Mouse (Mus musculus) embryo, embryonic 9.5 days (tissue): Measurements from ENCODE around the gene Lrtm1.

Source experiments
- DNase-seq: peaks from one replicate; pipeline ENCODE4 v3.0.0-alpha.2; 2017; ENCODE audit errors: extremely low spot score

Lrtm1 gene

GRCm38 (mm10) chr14:29031858-29032395 is 13.9 kb downstream of the Lrtm1 start:
- no peak for DNase-seq

- no peak for DNase-seq
Observed at GRCm38 (mm10) chr14:29038246-29038645, 20.2 kb downstream of the Lrtm1 start.

- DNase-seq: no peak
Observed at GRCm38 (mm10) chr14:29040606-29041364, 22.8 kb downstream of the Lrtm1 start.

- no peak for DNase-seq
Observed at GRCm38 (mm10) chr14:29041498-29041897, 23.5 kb downstream of the Lrtm1 start.

GRCm38 (mm10) chr14:29042355-29042754 is 24.3 kb downstream of the Lrtm1 start:
- no peak for DNase-seq

- DNase-seq: no peak
Observed at GRCm38 (mm10) chr14:29051951-29052835, 34.2 kb downstream of the Lrtm1 start.

GRCm38 (mm10) chr14:29060679-29061078 is 42.7 kb downstream of the Lrtm1 start:
- DNase-seq: no peak

- no peak for DNase-seq
Observed at GRCm38 (mm10) chr14:29061491-29061890, 43.5 kb downstream of the Lrtm1 start.

GRCm38 (mm10) chr14:29062676-29063075 is 44.7 kb downstream of the Lrtm1 start:
- DNase-seq: no peak

- DNase-seq: no peak
Observed at GRCm38 (mm10) chr14:29073747-29074146, 55.7 kb downstream of the Lrtm1 start.

GRCm38 (mm10) chr14:29077418-29077817 is 59.4 kb downstream of the Lrtm1 start:
- no peak for DNase-seq

- no peak for DNase-seq
Observed at GRCm38 (mm10) chr14:29080228-29080627, 62.2 kb downstream of the Lrtm1 start.

GRCm38 (mm10) chr14:29080630-29081029 is 62.6 kb downstream of the Lrtm1 start:
- DNase-seq: no peak

GRCm38 (mm10) chr14:29082171-29082570 is 64.2 kb downstream of the Lrtm1 start:
- DNase-seq: no peak
